Mouse (Mus musculus) spleen, adult 2 months (tissue): Measurements from ENCODE around the gene N4bp3. TPM values are rescaled to one million over a fixed set of nuclear protein-coding genes. Genes with fewer than 3 reads are reported as not detected.

ENCODE experiments used
- DNase-seq, 2 experiments: peaks; one replicate each; pipeline versions ENCODE4 v3.0.0 to v3.0.0-alpha.2; 2012 to 2021; ENCODE audit warnings: low spot score in 2 of 2, low read depth in 1 of 2
- H3K27ac ChIP-seq: fragments of 200-500 bp; 2 replicates; pipeline ENCODE4 v1.5.1; 2012; ENCODE audit warnings: low read length, inconsistent platforms; ENCODE audit not compliant: insufficient read depth
- H3K27me3 ChIP-seq: fragments of 200-500 bp; 2 replicates; pipeline ENCODE4 v1.6.1; 2012; ENCODE audit warnings: mild to moderate bottlenecking, moderate library complexity, low read length, inconsistent platforms; ENCODE audit not compliant: control insufficient read depth, insufficient read depth
- H3K36me3 ChIP-seq: fragments of 200-500 bp; 2 replicates; pipeline ENCODE4 v1.6.1; 2012; ENCODE audit warnings: mild to moderate bottlenecking, low read length, inconsistent platforms; ENCODE audit not compliant: control insufficient read depth, insufficient read depth
- H3K4me1 ChIP-seq: fragments of 200-500 bp; 2 replicates; pipeline ENCODE4 v1.6.1; 2011; ENCODE audit warnings: inconsistent platforms; ENCODE audit not compliant: control insufficient read depth, insufficient read depth, insufficient read length
- H3K4me3 ChIP-seq: fragments of 200-500 bp; 2 replicates; pipeline ENCODE4 v1.5.1; 2011; ENCODE audit warnings: mild to moderate bottlenecking, inconsistent platforms; ENCODE audit not compliant: insufficient read depth, insufficient read length; ENCODE audit errors: extremely low read depth
- CTCF ChIP-seq: fragments of 200-500 bp; IDR thresholded peaks from 2 replicates; pipeline ENCODE4 v1.5.1; 2011; ENCODE audit warnings: mild to moderate bottlenecking, inconsistent platforms; ENCODE audit not compliant: insufficient read depth, insufficient read length, insufficient replicate concordance; ENCODE audit errors: extremely low read depth
- POLR2A ChIP-seq: fragments of 200-500 bp; IDR thresholded peaks from 2 replicates; pipeline ENCODE4 v1.6.1; 2011; ENCODE audit warnings: low read depth, low read length, inconsistent platforms
- WGBS: fragments of 180-500 bp; shearing (Covaris S2); methylation state at CpG from one replicate; pipeline ENCODE4 v1.1.7; 2018; 5-methylcytosine and 5-hydroxymethylcytosine counted together
- polyA plus RNA-seq: library from polyadenylated mRNA; depleted of rRNA; stranded (reverse); fragments of >200 nt; gene quantifications from 2 replicates; pipeline ENCODE4 v1.2.3, GENCODE M21; 2012

Gene N4bp3
- polyA plus RNA-seq, 1 experiment, result 11.3 TPM

DNA sequence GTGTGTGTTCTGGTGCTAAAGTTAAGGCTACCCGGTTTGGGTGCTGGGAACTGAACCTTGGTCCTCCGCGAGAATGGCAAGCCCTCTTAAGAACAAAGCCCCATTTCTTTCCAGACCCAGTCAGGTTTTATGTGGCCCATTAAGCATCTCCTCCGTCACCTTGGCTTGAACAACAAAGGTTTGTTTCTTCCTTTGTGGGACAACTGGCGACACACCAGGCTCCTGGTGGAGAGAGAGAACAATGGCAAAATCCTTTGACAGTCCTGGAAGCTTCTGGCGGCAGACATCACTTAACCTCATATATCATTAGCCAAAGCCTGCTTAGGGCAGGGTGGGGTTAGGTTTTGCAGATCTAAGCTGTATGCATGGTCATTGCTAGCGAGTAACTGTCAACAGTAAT lies 12.0 kb upstream of the N4bp3 start:
- DNase-seq, result no peak
- WGBS, result 91% methylated on average over 7 of the region's 7 CpGs
- Histone ChIP-seq H3K36me3 (no peaks in the 10 kb centered on the region), H3K4me3 (no peak overlapping the region), H3K27ac (no peak overlapping the region), H3K27me3 (no peaks in the 10 kb centered on the region), H3K4me1 (no peaks in the 10 kb centered on the region)
- no peak for TF ChIP-seq CTCF
- no peak for TF ChIP-seq POLR2A

- WGBS, result 91% methylated on average over 16 of the region's 16 CpGs
- Histone ChIP-seq H3K4me3 (no peak overlapping the region), H3K27ac (no peak overlapping the region), H3K27me3 (no peaks in the 10 kb centered on the region), H3K4me1 (no peaks in the 10 kb centered on the region), H3K36me3 (no peaks in the 10 kb centered on the region)
- no peak for DNase-seq
- TF ChIP-seq CTCF (no peak), POLR2A (no peak)
Observed at GRCm38 (mm10) chr11:51661867-51662365, 11.3 kb upstream of the N4bp3 start.

- H3K4me1 ChIP-seq, result no peaks in the 10 kb centered on the region
- no peak for DNase-seq
- H3K27me3 ChIP-seq, result no peaks in the 10 kb centered on the region
- no peak for TF ChIP-seq POLR2A
- no peak for TF ChIP-seq CTCF
- 31% methylated on average over 6 of the region's 6 CpGs for WGBS
- no peaks in the 10 kb centered on the region for H3K36me3 ChIP-seq
- no peak overlapping the region for H3K4me3 ChIP-seq
- H3K27ac ChIP-seq, result no peak overlapping the region
Observed at GRCm38 (mm10) chr11:51658705-51659104, 8.1 kb upstream of the N4bp3 start.

- DNase-seq, result no peak
- Histone ChIP-seq H3K4me1 (no peaks in the 10 kb centered on the region), H3K27me3 (no peaks in the 10 kb centered on the region), H3K27ac (no peak overlapping the region), H3K36me3 (no peaks in the 10 kb centered on the region), H3K4me3 (no peak overlapping the region)
- WGBS, result 31% methylated on average over 7 of the region's 7 CpGs
- TF ChIP-seq CTCF, result no peak
- TF ChIP-seq POLR2A, result no peak
Observed at GRCm38 (mm10) chr11:51658291-51658690, 7.6 kb upstream of the N4bp3 start.

GRCm38 (mm10) chr11:51656798-51657521 lies 6.3 kb upstream of the N4bp3 start:
- Histone ChIP-seq H3K4me3 (no peak overlapping the region), H3K4me1 (no peaks in the 10 kb centered on the region), H3K36me3 (no peaks in the 10 kb centered on the region), H3K27me3 (no peaks in the 10 kb centered on the region), H3K27ac (no peak overlapping the region)
- WGBS, result 90% methylated on average over 10 of the region's 10 CpGs
- no peak for TF ChIP-seq POLR2A
- no peak for TF ChIP-seq CTCF
- DNase-seq, result no peak

DNA sequence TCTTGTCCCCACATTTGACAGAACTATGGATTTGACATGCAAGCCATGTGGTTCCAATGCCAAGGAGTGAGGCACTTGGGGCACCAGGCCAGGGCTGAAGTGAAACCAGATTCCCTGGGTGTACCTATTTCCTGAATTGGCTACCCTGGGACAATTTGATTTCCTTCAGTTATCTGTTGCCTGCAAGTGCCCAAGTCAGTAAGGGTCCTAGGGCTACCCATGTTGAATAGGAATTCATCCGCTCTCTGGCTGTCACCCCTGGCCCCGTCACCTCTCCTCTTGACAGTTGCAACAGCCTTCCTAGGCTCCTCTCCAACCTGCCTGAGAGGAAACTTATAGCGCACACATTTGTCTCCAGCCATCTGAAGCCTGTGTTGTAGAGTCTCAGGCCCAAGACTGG lies 4.2 kb upstream of the N4bp3 start:
- no peaks in the 10 kb centered on the region for H3K27me3 ChIP-seq
- H3K27ac ChIP-seq, result no peak overlapping the region
- no peak for DNase-seq
- H3K36me3 ChIP-seq, result no peaks in the 10 kb centered on the region
- no peak overlapping the region for H3K4me3 ChIP-seq
- WGBS, result 96% methylated on average over 3 of the region's 3 CpGs
- TF ChIP-seq POLR2A, result no peak
- TF ChIP-seq CTCF, result no peak
- H3K4me1 ChIP-seq, result peaks cover 2% of the 10 kb centered on the region

- TF ChIP-seq POLR2A (no peak), CTCF (no peak)
- Histone ChIP-seq H3K36me3 (no peaks in the 10 kb centered on the region), H3K4me3 (no peak overlapping the region), H3K4me1 (peaks cover 8% of the 10 kb centered on the region), H3K27ac (no peak overlapping the region), H3K27me3 (no peaks in the 10 kb centered on the region)
- DNase-seq, result no peak
- 87% methylated on average over 6 of the region's 6 CpGs for WGBS
Observed at GRCm38 (mm10) chr11:51653736-51654135, 3.1 kb upstream of the N4bp3 start.
